In genomic region chr15:96107503-96107902, GRCm38 (mm10) we compare ENCODE assay signal across 15 mouse cellular contexts.
"Had no signal": no experiment of that assay in that cellular context is flagged by ENCODE, and none has a peak within 500 bp of the region (broad histone marks: within the 10 kb centered on the region; RNA-seq: fewer than 3 reads in every experiment).

No protein-coding gene starts in this region.

- H3K9ac ChIP-seq: limb, embryonic 12.5 days; liver, embryonic 13.5 days; liver, postnatal 0 days; neural tube, embryonic 13.5 days had no signal

- H3K27ac ChIP-seq: kidney, postnatal 0 days; layer of hippocampus, adult 2 months; limb, embryonic 12.5 days; liver, embryonic 13.5 days; neural tube, embryonic 13.5 days had no signal

- H3K27me3 ChIP-seq: limb, embryonic 12.5 days; liver, embryonic 13.5 days; neural tube, embryonic 13.5 days had no signal

- ATAC-seq: inflammation-experienced regulatory T-cells, adult 6 months; liver, postnatal 0 days had no signal

- H3K9me3 ChIP-seq: limb, embryonic 12.5 days; liver, embryonic 13.5 days had no signal

- H3K4me2 ChIP-seq: limb, embryonic 12.5 days; liver, embryonic 13.5 days; neural tube, embryonic 13.5 days had no signal

- H3K4me1 ChIP-seq: limb, embryonic 12.5 days; liver, embryonic 13.5 days had no signal

- DNase-seq: kidney, adult 11 months; kidney, adult 9 months; kidney, postnatal 4 days; liver; liver, embryonic 13.5 days; liver, postnatal 0 days; midbrain, embryonic 14.5 days; retina, postnatal 1 day; right cerebral cortex, postnatal 4 days; spleen, adult 18-20 months had no signal

- H3K36me3 ChIP-seq: limb, embryonic 12.5 days; liver, embryonic 13.5 days; neural tube, embryonic 13.5 days had no signal

- H3K4me3 ChIP-seq: layer of hippocampus, adult 2 months; limb, embryonic 12.5 days; liver, embryonic 13.5 days; neural tube, embryonic 13.5 days had no signal
